Mouse (Mus musculus) heart, embryonic 15.5 days (tissue): ENCODE data around the gene Naif1. TPM values are rescaled to one million over a fixed set of nuclear protein-coding genes. Genes with fewer than 3 reads are reported as not detected.

Source experiments
- ATAC-seq: fragments of 200-750 bp; cut with Nextera tagmentation; replicated peaks from 2 replicates; pipeline ENCODE4 v1.8.0; 2017; ENCODE audit warnings: low read depth, moderate TSS enrichment; ENCODE audit not compliant: insufficient number of reproducible peaks, insufficient read depth, low FRiP score
- H3K27ac ChIP-seq: fragments of 300-500 bp; sonication (generic); 2 replicates; pipeline ENCODE4 v1.5.1; 2015; ENCODE audit warnings: mild to moderate bottlenecking, inconsistent platforms
- H3K27me3 ChIP-seq: fragments of 300-500 bp; sonication (generic); 2 replicates; pipeline ENCODE4 v1.6.1; 2015; ENCODE audit warnings: inconsistent platforms
- H3K36me3 ChIP-seq: fragments of 300-500 bp; sonication (generic); 2 replicates; pipeline ENCODE4 v1.6.1; 2015; ENCODE audit warnings: mild to moderate bottlenecking, inconsistent platforms
- H3K4me1 ChIP-seq: fragments of 300-500 bp; sonication (generic); replicated peaks from 2 replicates; pipeline ENCODE4 v1.6.1; 2015; ENCODE audit warnings: inconsistent platforms
- H3K4me2 ChIP-seq: fragments of 300-500 bp; sonication (generic); 2 replicates; pipeline ENCODE4 v1.6.1; 2015; ENCODE audit warnings: inconsistent platforms, mild to moderate bottlenecking, moderate library complexity
- H3K4me3 ChIP-seq: fragments of 300-500 bp; sonication (generic); 2 replicates; pipeline ENCODE4 v1.5.1; 2015; ENCODE audit warnings: mild to moderate bottlenecking, inconsistent platforms
- H3K9ac ChIP-seq: fragments of 300-500 bp; sonication (generic); 2 replicates; pipeline ENCODE4 v1.6.1; 2015; ENCODE audit warnings: mild to moderate bottlenecking, inconsistent platforms
- H3K9me3 ChIP-seq: fragments of 300-500 bp; sonication (generic); replicated peaks from 2 replicates; pipeline ENCODE4 v1.6.1; 2016; ENCODE audit warnings: inconsistent platforms
- WGBS: fragments of 180-500 bp; shearing (Covaris S2); methylation state at CpG from one replicate; pipeline ENCODE4 v1.1.7; 2015; ENCODE audit warnings: mixed read lengths; 5-methylcytosine and 5-hydroxymethylcytosine counted together
- polyA plus RNA-seq: library from polyadenylated mRNA; unstranded; fragments of >200 nt; fragmentation: Nextera tagmentation; extraction: Ambion mirVana; gene quantifications from 2 replicates; pipeline ENCODE4 v1.2.1, GENCODE M21; 2015

Naif1 gene
- polyA plus RNA-seq: 4.0 and 5.1 TPM in 2 replicates

DNA sequence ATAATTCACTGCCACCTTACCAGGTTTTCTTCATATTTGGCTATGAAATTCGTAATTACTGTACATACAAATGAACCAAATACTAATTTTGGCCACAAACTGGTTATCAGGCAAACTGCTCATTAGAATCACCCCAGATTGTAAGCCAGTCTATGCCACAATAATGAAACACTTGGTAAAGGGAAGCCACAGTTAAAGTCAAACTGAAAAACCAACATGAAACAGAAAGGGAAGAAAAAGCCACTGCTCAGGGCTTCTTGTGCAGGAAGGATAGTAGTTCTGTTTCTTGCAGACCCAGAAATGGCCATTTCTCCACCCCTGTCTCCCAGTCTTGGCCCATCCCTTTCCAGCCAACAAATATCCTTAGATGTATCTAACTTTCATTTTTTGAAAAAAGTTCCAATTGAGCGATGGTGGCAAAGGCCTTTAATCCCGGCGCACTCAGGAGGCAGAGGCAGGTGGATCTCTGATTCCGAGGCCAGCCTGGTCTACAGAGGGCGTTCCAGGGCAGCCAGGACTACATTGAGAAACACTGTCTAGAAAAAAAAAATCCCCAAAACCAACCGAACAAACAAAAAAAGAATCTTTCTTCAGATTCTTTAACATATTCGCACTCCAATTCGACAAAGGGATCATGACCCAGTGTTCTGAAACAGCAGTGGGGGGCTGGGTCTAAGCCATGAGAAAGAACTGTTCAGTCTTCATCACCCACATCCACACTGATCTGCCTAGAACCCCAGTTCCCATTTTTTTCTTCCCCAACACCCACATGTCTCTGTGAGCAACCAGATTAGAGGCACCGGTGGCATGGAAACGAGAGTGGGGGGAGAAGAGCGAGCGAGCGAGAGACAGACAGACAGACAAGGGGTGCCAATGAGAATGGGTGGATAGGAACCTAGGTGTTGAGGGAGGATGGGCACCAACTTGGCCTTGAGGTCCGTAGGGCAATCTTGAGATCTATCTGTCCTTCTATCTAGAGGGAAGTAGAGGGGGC lies at the start of gene Naif1:
Gene Naif1, plus strand, starts transcription at position 697 of the 994 bp plus-strand sequence.
- Histone ChIP-seq H3K27me3 (no peaks in the 10 kb centered on the region), H3K9me3 (no peaks in the 10 kb centered on the region), H3K27ac (peak within 1 kb of the TSS; percentile 94), H3K4me3 (peak within 1 kb of the TSS; percentile 77), H3K9ac (peak within 1 kb of the TSS; percentile 75), H3K4me1 (peaks cover 57% of the 10 kb centered on the region), H3K36me3 (no peaks in the 10 kb centered on the region), H3K4me2 (peak within 1 kb of the TSS; percentile 84)
- no peak for ATAC-seq
- WGBS: 75% methylated on average over 15 of the region's 15 CpGs

DNA sequence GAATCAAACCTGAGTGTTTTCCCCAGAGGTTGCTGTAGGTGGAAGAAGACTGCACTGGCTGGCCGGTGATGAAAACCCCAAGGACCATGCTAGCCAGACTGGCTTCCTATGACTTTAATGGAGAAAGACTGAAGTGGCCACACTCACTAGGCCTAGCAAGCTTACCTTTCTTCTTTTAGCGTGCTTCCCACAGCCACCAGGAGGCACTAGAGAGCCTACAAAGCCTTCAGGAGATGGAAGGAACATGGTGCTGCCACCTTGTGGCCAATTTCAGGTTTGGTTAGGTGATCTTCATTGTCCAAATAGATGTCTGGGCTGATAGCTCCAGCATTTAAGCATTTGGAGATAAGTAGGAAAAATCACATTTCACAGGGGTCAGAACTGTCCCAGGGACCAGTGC lies 45.6 kb upstream of the Naif1 start:
- ATAC-seq: peak; percentile 31; the same call in 1 of the 2 replicates
- no peak overlapping the region for H3K4me3 ChIP-seq
- H3K36me3 ChIP-seq: peaks cover 24% of the 10 kb centered on the region; the same call in 1 of the 2 replicates
- no peaks in the 10 kb centered on the region for H3K4me1 ChIP-seq
- no peak overlapping the region for H3K27ac ChIP-seq
- H3K9ac ChIP-seq: no peak overlapping the region
- WGBS: 19% methylated on average over 2 of the region's 2 CpGs
- no peaks in the 10 kb centered on the region for H3K9me3 ChIP-seq
- no peaks in the 10 kb centered on the region for H3K27me3 ChIP-seq
- no peak overlapping the region for H3K4me2 ChIP-seq

DNA sequence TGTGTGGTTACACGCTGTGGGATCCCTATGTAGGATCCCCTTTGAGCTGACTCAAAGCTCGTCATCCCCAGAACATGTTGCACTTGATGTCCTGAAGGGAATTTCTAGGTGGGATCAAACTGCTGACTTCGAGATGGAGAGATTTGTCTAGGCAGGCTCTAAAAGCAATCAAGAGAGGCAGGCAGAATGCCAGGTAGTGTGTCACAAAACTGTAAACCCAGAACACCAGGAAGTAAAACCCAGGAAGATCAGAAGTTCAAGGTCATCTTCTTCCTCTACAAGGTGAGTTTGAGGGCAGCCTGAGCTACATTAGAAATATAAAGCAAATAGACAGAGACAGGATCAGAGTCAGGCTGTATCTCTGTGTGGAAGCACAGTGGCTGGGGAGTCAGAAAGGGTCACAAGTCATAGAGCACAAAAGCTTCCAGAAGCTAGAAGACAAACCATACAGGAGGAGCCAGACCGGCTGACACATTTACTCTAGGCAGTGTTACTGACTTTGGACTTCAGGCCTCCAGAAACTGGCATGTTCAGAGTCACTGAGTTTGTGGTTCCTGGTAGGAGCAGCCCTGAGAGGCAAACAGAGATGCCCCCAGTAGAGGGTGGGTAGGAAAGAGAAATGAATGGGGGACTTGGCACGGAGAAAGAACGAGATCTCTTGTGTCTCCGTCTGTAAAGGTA lies 43.0 kb upstream of the Naif1 start:
- 73% methylated on average over 7 of the region's 7 CpGs for WGBS
- Histone ChIP-seq H3K4me2 (no peak overlapping the region), H3K36me3 (peaks cover 1% of the 10 kb centered on the region; the same call in 1 of the 2 replicates), H3K9me3 (no peaks in the 10 kb centered on the region), H3K4me1 (no peaks in the 10 kb centered on the region), H3K9ac (no peak overlapping the region), H3K4me3 (no peak overlapping the region), H3K27me3 (no peaks in the 10 kb centered on the region), H3K27ac (no peak overlapping the region)
- ATAC-seq: no peak

DNA sequence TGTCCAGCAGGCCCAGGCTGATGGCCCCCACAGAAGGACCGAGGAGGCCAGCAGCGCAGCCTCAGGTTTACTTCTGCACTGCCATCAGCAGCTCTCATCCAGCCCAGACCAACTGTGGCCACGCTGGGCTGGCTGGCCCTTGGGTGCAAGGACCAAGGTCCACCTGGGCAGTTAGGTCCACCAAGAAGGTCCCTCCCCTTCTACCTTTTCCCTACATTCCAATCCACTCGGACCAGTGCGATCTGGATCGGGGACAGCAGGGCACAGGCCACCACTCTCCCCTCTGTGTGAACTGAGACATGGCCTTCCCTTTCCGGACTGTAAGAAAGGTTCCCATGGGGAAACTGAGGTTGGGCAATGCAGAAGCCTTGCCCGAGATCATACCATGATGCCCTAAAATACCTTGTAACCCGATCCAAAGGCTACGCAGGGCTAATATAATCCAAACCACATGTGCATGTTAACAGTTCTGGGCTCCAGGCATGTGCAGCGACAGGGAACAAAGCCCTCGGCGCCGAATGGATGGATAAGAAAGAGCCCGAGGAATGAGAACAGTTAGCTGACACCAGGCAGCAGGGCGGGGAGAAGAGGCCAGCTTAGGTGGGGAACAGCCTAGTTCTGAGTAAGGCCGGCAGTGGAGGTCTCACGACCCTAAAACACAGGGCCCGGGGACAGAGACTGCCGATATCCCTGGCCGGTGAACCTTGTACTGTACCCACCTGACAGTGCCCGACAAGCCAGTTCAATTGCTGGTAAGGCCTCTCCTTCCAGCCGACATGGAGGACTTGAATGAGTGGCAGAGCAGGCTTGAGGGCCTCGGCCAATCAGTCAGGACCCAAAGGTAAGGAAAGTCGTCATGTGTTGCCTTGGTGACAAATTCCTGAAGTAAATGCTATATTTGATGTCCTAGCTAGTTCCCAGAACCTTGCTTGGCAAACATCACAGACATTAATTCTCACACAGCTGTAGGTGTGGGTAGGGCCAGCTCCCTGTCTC lies 41.5 kb upstream of the Naif1 start:
- Histone ChIP-seq H3K4me1 (no peaks in the 10 kb centered on the region), H3K4me3 (no peak overlapping the region), H3K27ac (no peak overlapping the region), H3K27me3 (no peaks in the 10 kb centered on the region), H3K4me2 (no peak overlapping the region), H3K9ac (no peak overlapping the region), H3K9me3 (no peaks in the 10 kb centered on the region), H3K36me3 (no peaks in the 10 kb centered on the region)
- WGBS: 60% methylated on average over 25 of the region's 25 CpGs
- ATAC-seq: no peak

DNA sequence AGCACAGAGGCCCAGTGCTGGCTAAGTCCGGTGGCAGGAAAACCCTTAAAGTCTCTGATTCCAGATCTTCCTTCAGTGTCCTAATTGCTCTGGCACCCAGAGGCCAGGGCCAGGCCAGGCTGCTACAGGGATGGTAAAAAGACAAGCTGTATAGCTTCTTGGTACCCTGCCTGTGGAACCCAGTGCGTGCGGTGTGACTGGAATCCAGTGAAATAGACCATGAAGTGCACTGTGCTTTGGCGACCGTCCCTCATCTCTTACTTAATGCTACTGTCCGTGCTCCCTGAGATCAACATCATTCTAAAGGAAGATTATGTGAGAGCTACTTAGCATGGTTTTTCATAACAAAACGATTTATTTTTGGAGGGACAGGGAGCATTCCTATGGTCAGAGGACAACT lies 38.9 kb upstream of the Naif1 start:
- ATAC-seq: no peak
- H3K27me3 ChIP-seq: no peaks in the 10 kb centered on the region
- no peak overlapping the region for H3K9ac ChIP-seq
- H3K4me1 ChIP-seq: no peaks in the 10 kb centered on the region
- WGBS: 80% methylated on average over 7 of the region's 7 CpGs
- H3K4me2 ChIP-seq: no peak overlapping the region
- H3K9me3 ChIP-seq: no peaks in the 10 kb centered on the region
- peaks cover 13% of the 10 kb centered on the region for H3K36me3 ChIP-seq
- H3K4me3 ChIP-seq: no peak overlapping the region
- no peak overlapping the region for H3K27ac ChIP-seq

DNA sequence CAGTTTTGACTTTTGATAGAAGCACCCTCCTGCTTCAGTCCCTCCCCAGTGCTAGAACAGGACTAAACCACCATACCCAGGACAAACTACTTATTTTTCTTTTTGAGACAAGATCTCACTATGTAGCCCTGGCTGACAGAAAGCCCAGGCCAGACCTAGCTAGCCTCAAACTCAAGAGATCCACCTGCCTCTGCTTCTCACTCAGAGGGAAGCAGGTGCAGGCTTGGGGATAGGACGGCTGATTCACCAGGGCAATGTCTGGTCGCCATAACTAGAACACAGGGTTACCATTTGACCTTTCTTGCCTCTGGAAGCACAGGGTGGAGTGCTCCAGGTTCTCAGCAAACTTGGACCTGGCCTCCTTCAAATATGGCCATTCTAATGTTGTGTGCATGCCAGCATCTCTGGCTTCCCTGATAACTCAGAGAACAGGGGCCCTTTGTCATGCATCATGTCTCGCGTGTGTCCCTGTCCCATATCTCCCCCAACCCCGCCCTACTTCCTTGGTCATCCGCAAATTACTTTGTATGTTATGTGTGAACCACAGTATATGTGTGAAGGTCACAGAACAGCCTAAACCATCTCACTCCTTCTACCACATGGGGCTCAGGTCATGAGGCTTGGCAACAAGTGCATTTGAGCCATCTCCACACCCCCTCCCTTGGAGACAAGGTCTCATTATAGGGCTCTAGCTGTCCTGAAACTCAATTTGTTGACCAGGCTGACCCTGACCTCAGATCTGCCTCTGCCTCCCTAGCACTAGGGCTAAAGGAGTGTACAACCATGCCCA lies 37.3 kb upstream of the Naif1 start:
- 85% methylated on average over 6 of the region's 6 CpGs for WGBS
- no peak overlapping the region for H3K4me2 ChIP-seq
- H3K27me3 ChIP-seq: no peaks in the 10 kb centered on the region
- no peaks in the 10 kb centered on the region for H3K4me1 ChIP-seq
- no peak overlapping the region for H3K27ac ChIP-seq
- peaks cover 28% of the 10 kb centered on the region for H3K36me3 ChIP-seq
- no peaks in the 10 kb centered on the region for H3K9me3 ChIP-seq
- ATAC-seq: no peak
- H3K4me3 ChIP-seq: no peak overlapping the region
- no peak overlapping the region for H3K9ac ChIP-seq

DNA sequence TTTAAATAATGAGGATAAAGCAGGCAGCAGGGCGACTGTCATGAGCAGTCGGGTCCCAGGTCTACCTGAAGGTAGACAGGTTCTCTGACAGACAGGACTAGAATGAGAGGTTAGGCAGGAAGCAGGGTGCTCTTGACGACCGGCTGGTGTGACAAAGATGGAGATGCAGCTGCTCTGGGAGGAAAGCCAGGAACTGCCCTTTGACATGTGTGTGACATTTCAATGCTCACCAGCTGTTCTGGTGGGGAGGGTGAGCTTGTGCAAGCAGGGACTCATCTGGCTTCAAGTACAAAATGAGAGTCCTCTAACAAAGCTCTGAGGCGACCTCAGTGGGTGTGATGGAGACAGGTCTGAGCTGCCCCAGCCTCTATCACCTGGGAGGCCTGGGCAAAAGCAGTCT lies 36.3 kb upstream of the Naif1 start:
- 50% methylated on average over 5 of the region's 5 CpGs for WGBS
- Histone ChIP-seq H3K27me3 (no peaks in the 10 kb centered on the region), H3K4me2 (no peak overlapping the region), H3K27ac (no peak overlapping the region), H3K9ac (no peak overlapping the region), H3K36me3 (peaks cover 38% of the 10 kb centered on the region), H3K4me1 (no peaks in the 10 kb centered on the region; the same call in 1 of the 2 replicates), H3K9me3 (no peaks in the 10 kb centered on the region), H3K4me3 (no peak overlapping the region)
- ATAC-seq: no peak

DNA sequence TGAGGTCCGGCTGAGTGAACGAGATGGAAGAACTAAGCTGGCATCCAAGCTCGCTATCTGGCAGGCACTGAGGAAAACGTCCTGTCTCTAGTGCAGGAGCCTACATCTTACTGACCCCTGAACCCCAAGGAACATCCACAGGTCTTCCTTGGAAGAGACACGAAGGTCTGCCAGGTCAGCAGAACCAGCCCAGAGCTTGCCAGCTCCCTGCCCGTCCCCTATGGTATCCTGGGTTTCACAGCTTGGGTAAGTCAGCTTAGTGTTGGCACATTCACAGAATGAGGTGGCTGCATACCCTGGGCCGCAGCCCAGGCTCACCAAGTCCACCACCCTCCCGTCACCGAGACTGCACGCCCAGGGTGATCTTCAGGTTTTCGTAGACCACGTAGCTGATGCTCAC lies 34.5 kb upstream of the Naif1 start:
- no peaks in the 10 kb centered on the region for H3K27me3 ChIP-seq
- H3K9ac ChIP-seq: no peak overlapping the region
- H3K4me1 ChIP-seq: no peaks in the 10 kb centered on the region; the same call in 1 of the 2 replicates
- H3K9me3 ChIP-seq: no peaks in the 10 kb centered on the region
- 91% methylated on average over 12 of the region's 12 CpGs for WGBS
- no peak overlapping the region for H3K27ac ChIP-seq
- no peak overlapping the region for H3K4me3 ChIP-seq
- H3K4me2 ChIP-seq: no peak overlapping the region
- peaks cover 52% of the 10 kb centered on the region for H3K36me3 ChIP-seq
- no peak for ATAC-seq

DNA sequence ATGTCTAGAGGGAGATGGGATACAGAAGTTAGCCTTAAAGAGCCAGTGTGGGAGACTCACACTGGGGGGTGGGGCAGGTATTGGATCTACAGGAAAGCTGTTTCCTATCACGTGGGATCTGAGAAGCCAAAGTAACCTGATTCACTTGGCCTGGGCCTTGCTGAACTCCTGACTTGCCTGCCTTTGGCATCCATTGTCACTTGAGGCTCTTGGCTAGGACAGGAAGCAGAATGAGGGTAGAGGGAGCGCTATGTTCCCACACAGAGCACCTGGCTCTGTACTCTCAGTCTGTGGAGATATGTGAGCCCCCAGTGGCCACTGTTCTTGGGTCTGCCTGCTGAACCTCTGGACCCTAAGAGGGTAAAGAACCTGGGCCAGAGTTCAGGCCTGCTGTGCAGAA lies 33.7 kb upstream of the Naif1 start:
- no peaks in the 10 kb centered on the region for H3K9me3 ChIP-seq
- H3K27me3 ChIP-seq: no peaks in the 10 kb centered on the region
- no peak for ATAC-seq
- H3K4me1 ChIP-seq: peaks cover under 1% of the 10 kb centered on the region; the same call in 1 of the 2 replicates
- H3K4me2 ChIP-seq: no peak overlapping the region
- no peak overlapping the region for H3K27ac ChIP-seq
- H3K4me3 ChIP-seq: no peak overlapping the region
- H3K36me3 ChIP-seq: peaks cover 55% of the 10 kb centered on the region
- WGBS: 77% methylated on average over 2 of the region's 2 CpGs
- no peak overlapping the region for H3K9ac ChIP-seq

DNA sequence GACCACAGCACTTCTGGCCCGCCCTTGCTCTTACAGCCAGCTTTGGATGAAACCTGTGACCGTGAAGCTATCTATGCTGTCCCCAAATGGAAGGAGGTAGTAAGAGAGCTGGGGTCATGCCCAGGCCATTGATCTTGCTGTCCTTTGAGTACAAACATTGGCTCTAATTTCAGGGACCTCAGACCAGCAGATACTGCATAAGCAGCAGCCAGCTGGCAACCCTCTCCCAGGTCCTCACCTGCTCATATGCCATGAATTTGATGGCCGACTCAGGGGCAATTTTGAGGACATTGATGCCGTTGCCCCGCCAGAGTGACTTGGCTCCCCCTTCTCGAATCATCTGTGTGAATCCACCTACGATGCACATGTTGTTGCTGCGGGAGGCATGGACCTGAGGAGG lies 32.8 kb upstream of the Naif1 start:
- Histone ChIP-seq H3K4me1 (peaks cover 10% of the 10 kb centered on the region), H3K9me3 (no peaks in the 10 kb centered on the region), H3K36me3 (peaks cover 55% of the 10 kb centered on the region), H3K4me3 (no peak overlapping the region), H3K27ac (no peak overlapping the region), H3K9ac (no peak overlapping the region), H3K27me3 (no peaks in the 10 kb centered on the region), H3K4me2 (no peak overlapping the region)
- ATAC-seq: no peak
- WGBS: 87% methylated on average over 8 of the region's 8 CpGs
